Mouse (Mus musculus) embryonic facial prominence, embryonic 12.5 days (tissue): ENCODE data around the gene Prn. TPM values are rescaled to one million over a fixed set of nuclear protein-coding genes. Genes with fewer than 3 reads are reported as not detected.

ENCODE experiments used
- ATAC-seq: fragments of 200-750 bp; cut with Nextera tagmentation; 2 replicates; pipeline ENCODE4 v1.8.0; 2017; ENCODE audit not compliant: insufficient number of reproducible peaks, insufficient read depth, low FRiP score, low TSS enrichment
- H3K27ac ChIP-seq: fragments of 300-500 bp; sonication (generic); 2 replicates; pipeline ENCODE4 v1.5.1; 2016; ENCODE audit warnings: mild to moderate bottlenecking
- H3K27me3 ChIP-seq: fragments of 300-500 bp; sonication (generic); 2 replicates; pipeline ENCODE4 v1.6.1; 2016; ENCODE audit warnings: mild to moderate bottlenecking, moderate library complexity
- H3K36me3 ChIP-seq: fragments of 300-500 bp; sonication (generic); 2 replicates; pipeline ENCODE4 v1.6.1; 2016; ENCODE audit warnings: mild to moderate bottlenecking
- H3K4me1 ChIP-seq: fragments of 300-500 bp; sonication (generic); 2 replicates; pipeline ENCODE4 v1.6.1; 2016
- H3K4me2 ChIP-seq: fragments of 300-500 bp; sonication (generic); replicated peaks from 2 replicates; pipeline ENCODE4 v1.6.1; 2016; ENCODE audit warnings: mild to moderate bottlenecking, moderate library complexity
- H3K4me3 ChIP-seq: fragments of 300-500 bp; sonication (generic); 2 replicates; pipeline ENCODE4 v1.5.1; 2016; ENCODE audit warnings: mild to moderate bottlenecking
- H3K9ac ChIP-seq: fragments of 300-500 bp; sonication (generic); 2 replicates; pipeline ENCODE4 v1.6.1; 2016; ENCODE audit warnings: mild to moderate bottlenecking, moderate library complexity
- H3K9me3 ChIP-seq: fragments of 300-500 bp; sonication (generic); 2 replicates; pipeline ENCODE4 v1.6.1; 2016; ENCODE audit warnings: mild to moderate bottlenecking, moderate library complexity
- WGBS: fragments of 180-500 bp; shearing (Covaris S2); methylation state at CpG from one replicate; pipeline ENCODE4 v1.1.7; 2016; 5-methylcytosine and 5-hydroxymethylcytosine counted together
- polyA plus RNA-seq: library from polyadenylated mRNA; unstranded; fragments of >200 nt; fragmentation: Nextera tagmentation; extraction: Ambion mirVana; gene quantifications from 2 replicates; pipeline ENCODE4 v1.2.1, GENCODE M21; 2016

The Prn gene
- polyA plus RNA-seq, 1 experiment from 2014 or later: not detected

DNA sequence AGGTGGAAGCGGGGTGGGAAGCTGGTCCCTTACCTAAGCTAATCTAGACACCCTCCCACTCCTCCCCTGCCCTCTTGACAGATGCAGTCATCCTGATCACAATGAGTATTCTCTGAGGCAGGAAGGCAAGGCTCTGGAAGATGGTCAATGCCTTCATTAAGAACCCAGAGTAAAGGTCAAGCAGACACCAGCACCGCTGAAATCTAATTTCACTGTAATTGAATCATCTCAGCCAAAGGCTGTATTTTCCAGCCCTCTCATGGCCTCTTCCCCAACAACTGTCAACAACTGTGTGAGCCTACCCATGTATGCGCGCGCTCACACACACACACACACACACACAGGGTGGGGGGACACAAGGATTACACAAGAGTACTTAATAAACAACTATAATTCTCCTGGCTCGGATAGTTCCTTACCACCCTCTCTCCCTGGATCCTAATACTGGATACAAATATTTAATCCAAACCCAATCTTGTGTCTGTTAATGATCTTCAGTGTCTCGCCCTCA is 1.4 kb upstream of the Prn start:
- Histone ChIP-seq H3K9ac (no peak overlapping the region), H3K4me1 (peaks cover 12% of the 10 kb centered on the region; the same call in 1 of the 2 replicates), H3K27me3 (no peaks in the 10 kb centered on the region), H3K36me3 (no peaks in the 10 kb centered on the region), H3K4me2 (no peak overlapping the region), H3K27ac (no peak overlapping the region), H3K9me3 (no peaks in the 10 kb centered on the region), H3K4me3 (no peak overlapping the region)
- no peak for ATAC-seq
- WGBS: 79% methylated on average over 7 of the region's 7 CpGs

DNA sequence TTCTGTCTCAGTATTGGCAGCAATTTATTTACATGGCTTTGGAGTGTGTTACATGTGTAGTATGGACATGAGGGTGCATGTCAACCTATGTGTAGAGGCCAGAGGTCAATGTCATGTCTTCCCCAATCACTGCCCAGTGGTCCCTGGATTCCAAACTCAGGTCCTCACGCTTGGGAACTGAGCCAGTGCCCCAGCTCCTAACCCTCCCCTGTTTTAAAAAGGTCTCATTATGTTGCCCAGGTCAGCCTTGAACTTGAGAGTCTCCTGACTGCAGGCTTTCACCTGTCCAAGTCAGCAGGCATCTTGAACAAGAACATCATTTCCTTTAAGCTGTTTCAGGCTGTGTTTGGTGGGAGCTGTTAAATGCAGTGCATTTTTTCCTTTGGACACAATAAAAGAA is 851 bp upstream of the Prn start:
- 100% methylated on average over 1 of the region's 1 CpGs for WGBS
- no peak overlapping the region for H3K4me3 ChIP-seq
- peaks cover 12% of the 10 kb centered on the region; the same call in 1 of the 2 replicates for H3K4me1 ChIP-seq
- no peaks in the 10 kb centered on the region for H3K9me3 ChIP-seq
- no peak overlapping the region for H3K27ac ChIP-seq
- H3K27me3 ChIP-seq: no peaks in the 10 kb centered on the region
- H3K9ac ChIP-seq: no peak overlapping the region
- H3K36me3 ChIP-seq: no peaks in the 10 kb centered on the region
- peak overlapping the region; percentile 64; the same call in 1 of the 2 replicates for H3K4me2 ChIP-seq
- no peak for ATAC-seq

- Histone ChIP-seq H3K27me3 (no peaks in the 10 kb centered on the region), H3K9me3 (no peaks in the 10 kb centered on the region), H3K4me2 (peak overlapping the region; percentile 64), H3K4me3 (peak overlapping the region; percentile 70), H3K36me3 (no peaks in the 10 kb centered on the region), H3K9ac (no peak overlapping the region), H3K4me1 (peaks cover 12% of the 10 kb centered on the region; the same call in 1 of the 2 replicates), H3K27ac (no peak overlapping the region)
- WGBS: 50% methylated on average over 2 of the region's 2 CpGs
- no peak for ATAC-seq
Observed at GRCm38 (mm10) chr2:131910847-131911246, 1.1 kb downstream of the Prn start.

GRCm38 (mm10) chr2:131911341-131911740 is 1.6 kb downstream of the Prn start:
- H3K27ac ChIP-seq: no peak overlapping the region
- peaks cover 12% of the 10 kb centered on the region; the same call in 1 of the 2 replicates for H3K4me1 ChIP-seq
- no peaks in the 10 kb centered on the region for H3K9me3 ChIP-seq
- no peak for ATAC-seq
- H3K4me2 ChIP-seq: peak overlapping the region; percentile 64; the same call in 1 of the 2 replicates
- H3K9ac ChIP-seq: no peak overlapping the region
- H3K36me3 ChIP-seq: no peaks in the 10 kb centered on the region
- no peak overlapping the region for H3K4me3 ChIP-seq
- no peaks in the 10 kb centered on the region for H3K27me3 ChIP-seq
- WGBS: 25% methylated on average over 4 of the region's 4 CpGs

DNA sequence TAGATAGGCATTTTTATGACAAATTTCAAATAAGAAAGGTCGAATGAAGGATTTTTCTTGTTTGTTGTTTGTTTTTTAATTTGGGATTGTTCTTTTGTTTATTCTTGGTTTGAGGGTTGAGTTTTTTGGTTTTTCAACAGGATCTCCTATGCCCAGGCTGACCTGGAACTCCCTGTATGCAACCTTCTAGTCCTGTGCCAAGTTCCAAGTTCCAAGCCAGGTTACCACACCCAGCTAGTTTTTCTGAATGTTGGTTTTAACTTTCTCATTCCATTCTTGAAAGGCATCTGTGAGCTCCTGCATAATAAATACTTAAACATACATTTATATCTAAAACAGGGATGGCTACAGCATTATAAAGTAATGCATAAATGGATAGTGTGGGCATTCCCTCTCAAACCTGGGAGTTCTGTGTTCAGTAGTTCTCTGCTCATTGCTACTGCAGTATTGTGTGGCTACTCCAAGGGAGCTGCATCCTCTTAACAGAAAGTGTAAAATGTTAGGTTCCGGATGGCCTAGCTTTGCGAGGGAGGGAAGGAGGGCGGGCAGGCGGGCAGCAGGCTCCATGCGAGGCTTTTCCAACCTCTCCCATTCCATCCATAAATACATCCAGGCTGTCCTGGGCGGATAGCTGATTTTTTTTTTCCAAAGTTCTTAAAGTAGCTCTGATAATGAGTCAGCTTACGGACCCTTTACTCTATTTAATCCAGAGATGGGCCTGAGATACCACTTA is 2.9 kb downstream of the Prn start:
- Histone ChIP-seq H3K27ac (no peak overlapping the region), H3K9me3 (no peaks in the 10 kb centered on the region), H3K4me1 (peaks cover 12% of the 10 kb centered on the region; the same call in 1 of the 2 replicates), H3K4me3 (no peak overlapping the region), H3K9ac (no peak overlapping the region), H3K27me3 (no peaks in the 10 kb centered on the region), H3K4me2 (no peak overlapping the region), H3K36me3 (no peaks in the 10 kb centered on the region)
- 80% methylated on average over 8 of the region's 8 CpGs for WGBS
- no peak for ATAC-seq

DNA sequence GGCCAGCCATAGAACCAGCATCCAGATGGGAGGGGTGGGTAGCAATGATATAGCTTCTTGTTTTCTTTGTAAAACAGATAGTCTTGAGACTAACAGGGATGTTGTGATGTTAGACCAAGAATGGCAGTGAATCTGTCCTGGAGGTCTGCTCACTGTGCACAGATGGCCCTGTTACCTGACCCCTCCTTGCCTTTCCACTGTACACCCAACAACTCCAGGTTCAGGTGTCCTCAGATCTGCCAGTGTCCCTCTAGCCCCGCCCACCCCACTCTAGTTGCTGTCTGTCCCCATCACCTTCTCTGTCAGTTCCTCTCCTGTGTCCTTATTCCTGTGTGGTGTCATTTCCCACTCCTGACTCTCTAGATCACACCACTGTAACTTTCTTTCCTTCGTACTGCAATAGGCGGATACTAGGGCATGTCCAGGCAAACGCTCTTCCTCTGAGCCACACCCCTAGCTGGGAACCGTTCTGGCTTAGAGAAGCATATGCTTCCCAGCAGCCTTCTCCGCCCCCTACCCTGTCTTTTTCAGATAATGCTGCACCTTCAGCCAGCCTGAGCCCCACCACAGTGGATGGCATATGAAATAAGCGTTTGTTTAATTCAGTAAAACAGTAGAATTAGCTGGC is 22.6 kb downstream of the Prn start:
- Histone ChIP-seq H3K27ac (no peak overlapping the region), H3K4me2 (no peak overlapping the region), H3K36me3 (peaks cover 11% of the 10 kb centered on the region; the same call in 1 of the 2 replicates), H3K4me1 (peaks cover 7% of the 10 kb centered on the region; the same call in 1 of the 2 replicates), H3K9ac (0 out of 2 replicates have a peak overlapping the region, but pooled peaks have one; percentile 27), H3K9me3 (no peaks in the 10 kb centered on the region), H3K27me3 (no peaks in the 10 kb centered on the region), H3K4me3 (no peak overlapping the region)
- WGBS: 74% methylated on average over 7 of the region's 7 CpGs
- 0 out of 2 replicates have a peak, but pooled peaks have one; percentile 56 for ATAC-seq

GRCm38 (mm10) chr2:131933013-131933412 is 23.3 kb downstream of the Prn start:
- no peak overlapping the region for H3K4me3 ChIP-seq
- no peak overlapping the region for H3K27ac ChIP-seq
- 29% methylated on average over 6 of the region's 6 CpGs for WGBS
- no peaks in the 10 kb centered on the region for H3K9me3 ChIP-seq
- H3K4me2 ChIP-seq: no peak overlapping the region
- no peak overlapping the region for H3K9ac ChIP-seq
- H3K27me3 ChIP-seq: no peaks in the 10 kb centered on the region
- peaks cover 7% of the 10 kb centered on the region; the same call in 1 of the 2 replicates for H3K4me1 ChIP-seq
- H3K36me3 ChIP-seq: peaks cover 11% of the 10 kb centered on the region; the same call in 1 of the 2 replicates
- ATAC-seq: no peak

DNA sequence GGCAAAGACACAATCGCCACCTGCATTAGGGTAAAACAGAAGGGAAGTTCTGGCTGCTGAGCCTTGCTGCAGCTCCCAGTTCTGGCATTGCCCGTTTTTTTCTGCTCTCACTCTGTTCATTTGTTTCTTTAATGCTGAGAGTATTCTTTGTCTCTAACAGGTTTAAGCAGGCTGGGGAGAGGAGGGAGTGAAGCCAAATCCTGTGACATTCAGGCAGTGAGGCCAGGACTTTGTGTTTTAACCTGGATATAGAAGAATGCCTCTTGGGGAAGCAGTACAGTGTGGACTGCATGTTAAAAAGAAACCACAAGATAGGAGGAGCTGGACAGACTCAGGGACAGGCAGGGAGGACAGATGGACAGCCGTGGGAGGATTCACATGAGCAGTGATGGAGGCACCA is 23.8 kb downstream of the Prn start:
- no peaks in the 10 kb centered on the region for H3K27me3 ChIP-seq
- H3K9me3 ChIP-seq: no peaks in the 10 kb centered on the region
- H3K4me3 ChIP-seq: no peak overlapping the region
- no peak for ATAC-seq
- H3K9ac ChIP-seq: no peak overlapping the region
- peaks cover 11% of the 10 kb centered on the region; the same call in 1 of the 2 replicates for H3K36me3 ChIP-seq
- H3K4me2 ChIP-seq: no peak overlapping the region
- H3K27ac ChIP-seq: no peak overlapping the region
- 66% methylated on average over 3 of the region's 3 CpGs for WGBS
- peaks cover 7% of the 10 kb centered on the region; the same call in 1 of the 2 replicates for H3K4me1 ChIP-seq

DNA sequence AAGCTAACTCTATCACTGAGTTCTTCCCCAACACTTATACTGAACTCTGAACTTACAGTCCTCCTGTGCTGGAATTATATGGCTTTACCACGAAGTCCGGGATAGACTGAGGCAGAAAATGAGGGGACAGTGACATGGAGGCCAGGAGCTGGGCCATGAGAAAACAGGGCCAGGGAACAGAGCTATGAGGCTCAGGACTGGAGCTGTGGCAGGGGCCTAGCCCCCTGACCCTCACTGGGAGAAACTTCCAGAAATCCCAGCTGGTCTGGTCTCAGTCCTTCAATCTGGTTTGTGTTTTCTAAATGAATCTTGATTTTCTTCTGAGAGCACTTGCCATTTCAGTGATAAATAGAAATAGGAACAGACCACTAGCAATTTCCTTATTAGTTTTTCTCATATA is 24.5 kb downstream of the Prn start:
- Histone ChIP-seq H3K9me3 (no peaks in the 10 kb centered on the region), H3K36me3 (peaks cover 11% of the 10 kb centered on the region; the same call in 1 of the 2 replicates), H3K4me1 (peaks cover 7% of the 10 kb centered on the region; the same call in 1 of the 2 replicates), H3K4me3 (no peak overlapping the region), H3K4me2 (no peak overlapping the region), H3K27me3 (no peaks in the 10 kb centered on the region), H3K9ac (no peak overlapping the region), H3K27ac (no peak overlapping the region)
- 95% methylated on average over 2 of the region's 2 CpGs for WGBS
- ATAC-seq: no peak

GRCm38 (mm10) chr2:131935390-131936105 is 25.8 kb downstream of the Prn start:
- no peak for ATAC-seq
- Histone ChIP-seq H3K27ac (no peak overlapping the region), H3K4me3 (no peak overlapping the region), H3K27me3 (no peaks in the 10 kb centered on the region), H3K36me3 (peaks cover 11% of the 10 kb centered on the region; the same call in 1 of the 2 replicates), H3K9me3 (no peaks in the 10 kb centered on the region), H3K4me2 (no peak overlapping the region), H3K4me1 (peaks cover 7% of the 10 kb centered on the region; the same call in 1 of the 2 replicates), H3K9ac (no peak overlapping the region)
- 80% methylated on average over 10 of the region's 10 CpGs for WGBS

GRCm38 (mm10) chr2:131936410-131936809 is 26.7 kb downstream of the Prn start:
- 98% methylated on average over 10 of the region's 10 CpGs for WGBS
- no peak overlapping the region for H3K4me3 ChIP-seq

More at GRCm38 (mm10) chr2:131936410-131936809, 26.7 kb downstream of the Prn start:
- H3K27me3 ChIP-seq: no peaks in the 10 kb centered on the region
- no peak overlapping the region for H3K27ac ChIP-seq
- H3K9ac ChIP-seq: no peak overlapping the region
- no peak overlapping the region for H3K4me2 ChIP-seq
- no peak for ATAC-seq
- peaks cover 7% of the 10 kb centered on the region; the same call in 1 of the 2 replicates for H3K4me1 ChIP-seq
- H3K36me3 ChIP-seq: peaks cover 11% of the 10 kb centered on the region; the same call in 1 of the 2 replicates
- H3K9me3 ChIP-seq: no peaks in the 10 kb centered on the region
